Mouse (Mus musculus) testis, postnatal 10 days (tissue): ENCODE results near the gene Pigx.

Source experiments
- DNase-seq: peaks from one replicate; pipeline ENCODE4 v3.0.0; 2021; ENCODE audit warnings: low spot score

Gene Pigx

GRCm38 (mm10) chr16:32099638-32100150 lies at the start of gene Pigx, which contains the start of gene Cep19:
Pigx (minus strand) TSS chr16:32099740.
Cep19 (plus strand) TSS chr16:32099800.
- DNase-seq: peak; percentile 94

GRCm38 (mm10) chr16:32147589-32148207 lies 48.2 kb upstream of the Pigx start:
- DNase-seq: no peak

GRCm38 (mm10) chr16:32144592-32144991 lies 45.1 kb upstream of the Pigx start:
- no peak for DNase-seq

GRCm38 (mm10) chr16:32143766-32144165 lies 44.2 kb upstream of the Pigx start:
- no peak for DNase-seq

- DNase-seq: no peak
Observed at GRCm38 (mm10) chr16:32138954-32139353, 39.4 kb upstream of the Pigx start.

GRCm38 (mm10) chr16:32135842-32136357 lies 36.4 kb upstream of the Pigx start:
- no peak for DNase-seq

GRCm38 (mm10) chr16:32133148-32133547 lies 33.6 kb upstream of the Pigx start:
- DNase-seq: no peak

GRCm38 (mm10) chr16:32130190-32130826 lies 30.8 kb upstream of the Pigx start:
- no peak for DNase-seq

GRCm38 (mm10) chr16:32129449-32130189 lies 30.1 kb upstream of the Pigx start:
- DNase-seq: no peak

GRCm38 (mm10) chr16:32127046-32127445 lies 27.5 kb upstream of the Pigx start:
- no peak for DNase-seq

GRCm38 (mm10) chr16:32125364-32125763 lies 25.8 kb upstream of the Pigx start:
- no peak for DNase-seq

- no peak for DNase-seq
Observed at GRCm38 (mm10) chr16:32124444-32125335, 25.1 kb upstream of the Pigx start.

GRCm38 (mm10) chr16:32124020-32124419 lies 24.5 kb upstream of the Pigx start:
- DNase-seq: no peak

- DNase-seq: no peak
Observed at GRCm38 (mm10) chr16:32120454-32120853, 20.9 kb upstream of the Pigx start.

GRCm38 (mm10) chr16:32116186-32116585 lies 16.6 kb upstream of the Pigx start:
- no peak for DNase-seq

GRCm38 (mm10) chr16:32115781-32116180 lies 16.2 kb upstream of the Pigx start:
- no peak for DNase-seq

GRCm38 (mm10) chr16:32114968-32115695 lies 15.6 kb upstream of the Pigx start:
- peak; percentile 93 for DNase-seq

GRCm38 (mm10) chr16:32114406-32114805 lies 14.9 kb upstream of the Pigx start:
- no peak for DNase-seq

GRCm38 (mm10) chr16:32113541-32114218 lies 14.1 kb upstream of the Pigx start:
- peak; percentile 61 for DNase-seq

GRCm38 (mm10) chr16:32110951-32111699 lies 11.6 kb upstream of the Pigx start:
- no peak for DNase-seq
